Mouse (Mus musculus) cerebellum, adult 2 months (tissue): ENCODE data around the gene Mdn1.

Experiments used
- CTCF ChIP-seq: fragments of 200-500 bp; IDR thresholded peaks from 2 replicates; pipeline ENCODE4 v1.5.1; 2011; ENCODE audit warnings: low read depth, mild to moderate bottlenecking, control low read depth, low read length, moderate library complexity, borderline replicate concordance; ENCODE audit not compliant: insufficient read depth
- POLR2A ChIP-seq: fragments of 200-500 bp; IDR thresholded peaks from 2 replicates; pipeline ENCODE4 v1.6.1; 2011; ENCODE audit warnings: low read length, control low read depth, borderline replicate concordance; ENCODE audit not compliant: insufficient read depth

GRCm38 (mm10) chr4:32798976-32799375 is 142.1 kb downstream of the Mdn1 start:
- TF ChIP-seq POLR2A (no peak), CTCF (no peak)
